Mouse (Mus musculus) heart, embryonic 15.5 days (tissue): ENCODE data around the gene Polr3h. TPM values are rescaled to one million over a fixed set of nuclear protein-coding genes. Genes with fewer than 3 reads are reported as not detected.

Experiments
- ATAC-seq: fragments of 200-750 bp; cut with Nextera tagmentation; replicated peaks from 2 replicates; pipeline ENCODE4 v1.8.0; 2017; ENCODE audit warnings: low read depth, moderate TSS enrichment; ENCODE audit not compliant: insufficient number of reproducible peaks, insufficient read depth, low FRiP score
- H3K27ac ChIP-seq: fragments of 300-500 bp; sonication (generic); 2 replicates; pipeline ENCODE4 v1.5.1; 2015; ENCODE audit warnings: mild to moderate bottlenecking, inconsistent platforms
- H3K27me3 ChIP-seq: fragments of 300-500 bp; sonication (generic); 2 replicates; pipeline ENCODE4 v1.6.1; 2015; ENCODE audit warnings: inconsistent platforms
- H3K36me3 ChIP-seq: fragments of 300-500 bp; sonication (generic); 2 replicates; pipeline ENCODE4 v1.6.1; 2015; ENCODE audit warnings: mild to moderate bottlenecking, inconsistent platforms
- H3K4me1 ChIP-seq: fragments of 300-500 bp; sonication (generic); replicated peaks from 2 replicates; pipeline ENCODE4 v1.6.1; 2015; ENCODE audit warnings: inconsistent platforms
- H3K4me2 ChIP-seq: fragments of 300-500 bp; sonication (generic); 2 replicates; pipeline ENCODE4 v1.6.1; 2015; ENCODE audit warnings: inconsistent platforms, mild to moderate bottlenecking, moderate library complexity
- H3K4me3 ChIP-seq: fragments of 300-500 bp; sonication (generic); 2 replicates; pipeline ENCODE4 v1.5.1; 2015; ENCODE audit warnings: mild to moderate bottlenecking, inconsistent platforms
- H3K9ac ChIP-seq: fragments of 300-500 bp; sonication (generic); 2 replicates; pipeline ENCODE4 v1.6.1; 2015; ENCODE audit warnings: mild to moderate bottlenecking, inconsistent platforms
- H3K9me3 ChIP-seq: fragments of 300-500 bp; sonication (generic); replicated peaks from 2 replicates; pipeline ENCODE4 v1.6.1; 2016; ENCODE audit warnings: inconsistent platforms
- WGBS: fragments of 180-500 bp; shearing (Covaris S2); methylation state at CpG from one replicate; pipeline ENCODE4 v1.1.7; 2015; ENCODE audit warnings: mixed read lengths; 5-methylcytosine and 5-hydroxymethylcytosine counted together
- polyA plus RNA-seq: library from polyadenylated mRNA; unstranded; fragments of >200 nt; fragmentation: Nextera tagmentation; extraction: Ambion mirVana; gene quantifications from 2 replicates; pipeline ENCODE4 v1.2.1, GENCODE M21; 2015

The Polr3h gene
- polyA plus RNA-seq, 1 experiment from 2014 or later, result 145 TPM

GRCm38 (mm10) chr15:81860471-81861135, 65.4 kb downstream of the Polr3h start:
- H3K36me3 ChIP-seq, result peaks cover 11% of the 10 kb centered on the region; the same call in 1 of the 2 replicates
- no peak overlapping the region for H3K9ac ChIP-seq
- H3K4me3 ChIP-seq, result no peak overlapping the region
- peaks cover 11% of the 10 kb centered on the region for H3K4me1 ChIP-seq
- H3K27me3 ChIP-seq, result no peaks in the 10 kb centered on the region
- no peaks in the 10 kb centered on the region for H3K9me3 ChIP-seq
- 39% methylated on average over 8 of the region's 8 CpGs for WGBS
- H3K4me2 ChIP-seq, result peak overlapping the region; percentile 91
- H3K27ac ChIP-seq, result peak overlapping the region; percentile 53
- ATAC-seq, result no peak

DNA sequence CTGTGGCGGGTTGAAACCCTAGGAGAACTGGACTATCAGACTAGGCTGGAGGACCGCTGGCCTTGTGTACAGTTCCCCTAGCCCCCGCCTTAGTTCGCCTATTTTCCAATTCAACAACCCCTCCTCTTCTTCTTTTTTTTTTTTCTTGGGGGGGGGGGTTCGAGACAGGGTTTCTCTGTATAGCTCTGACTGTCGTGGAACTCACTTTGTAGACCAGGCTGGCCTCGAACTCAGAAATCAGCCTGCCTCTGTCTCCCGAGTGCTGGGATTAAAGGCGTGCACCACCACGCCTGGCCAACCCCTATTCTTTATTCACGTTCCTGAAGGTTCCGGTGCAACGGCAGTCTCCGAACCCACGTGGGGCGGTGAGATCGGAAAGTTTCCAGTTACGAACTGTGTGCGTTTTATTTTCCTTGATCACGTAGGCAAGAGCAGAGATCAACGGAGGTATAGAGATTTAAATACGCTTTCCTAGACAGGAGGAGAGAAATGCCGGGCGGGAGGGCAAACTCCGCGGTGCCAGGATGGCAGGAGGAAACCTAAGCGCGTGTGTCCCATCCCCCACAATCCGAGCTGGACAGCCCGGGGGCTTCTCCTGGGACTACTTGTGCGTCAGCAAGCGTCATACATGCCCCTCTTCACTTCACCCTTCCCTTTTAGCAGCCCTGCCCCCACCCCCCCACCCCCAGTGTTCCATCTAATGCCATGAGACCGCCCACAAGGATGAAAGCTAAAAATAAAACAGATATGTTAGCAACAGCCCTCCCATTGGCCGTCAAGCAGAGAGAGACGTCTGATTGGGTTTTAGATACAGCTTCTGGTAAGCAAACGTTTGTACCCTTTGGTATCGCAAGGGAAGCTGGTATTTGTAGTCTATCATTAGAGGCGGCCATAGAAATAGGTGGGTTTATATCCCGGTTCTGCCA, 66.4 kb downstream of the Polr3h start:
- Histone ChIP-seq H3K9ac (peak overlapping the region; percentile 96), H3K27me3 (no peaks in the 10 kb centered on the region), H3K9me3 (no peaks in the 10 kb centered on the region), H3K36me3 (peaks cover 5% of the 10 kb centered on the region; the same call in 1 of the 2 replicates), H3K4me1 (peaks cover 20% of the 10 kb centered on the region), H3K27ac (peak overlapping the region; percentile 98), H3K4me2 (peak overlapping the region; percentile 91), H3K4me3 (peak overlapping the region; percentile 97)
- under 1% methylated on average over 39 of the region's 39 CpGs for WGBS
- ATAC-seq, result peak; percentile 81

GRCm38 (mm10) chr15:81858517-81859329, 67.3 kb downstream of the Polr3h start, which contains the start of gene Tob2:
Gene Tob2 (minus strand): TSS chr15:81858796.
- ATAC-seq, result peak; percentile 16; the same call in 1 of the 2 replicates
- Histone ChIP-seq H3K4me1 (peaks cover 21% of the 10 kb centered on the region), H3K9ac (peak within 1 kb of the TSS; percentile 96), H3K9me3 (no peaks in the 10 kb centered on the region), H3K27ac (peak within 1 kb of the TSS; percentile 98), H3K36me3 (peaks cover 4% of the 10 kb centered on the region; the same call in 1 of the 2 replicates), H3K4me2 (peak within 1 kb of the TSS; percentile 91), H3K27me3 (no peaks in the 10 kb centered on the region), H3K4me3 (peak within 1 kb of the TSS; percentile 97)
- WGBS, result under 1% methylated on average over 44 of the region's 44 CpGs

GRCm38 (mm10) chr15:81858138-81858516, 67.9 kb downstream of the Polr3h start:
- peak overlapping the region; percentile 97 for H3K4me3 ChIP-seq
- WGBS, result under 1% methylated on average over 23 of the region's 23 CpGs
- peak overlapping the region; percentile 91 for H3K4me2 ChIP-seq
- peaks cover 4% of the 10 kb centered on the region; the same call in 1 of the 2 replicates for H3K36me3 ChIP-seq
- H3K9ac ChIP-seq, result peak overlapping the region; percentile 96
- H3K27me3 ChIP-seq, result no peaks in the 10 kb centered on the region
- no peaks in the 10 kb centered on the region for H3K9me3 ChIP-seq
- H3K4me1 ChIP-seq, result peaks cover 21% of the 10 kb centered on the region
- ATAC-seq, result peak; percentile 13; the same call in 1 of the 2 replicates
- H3K27ac ChIP-seq, result peak overlapping the region; percentile 98

- Histone ChIP-seq H3K27ac (peak overlapping the region; percentile 98), H3K9me3 (no peaks in the 10 kb centered on the region), H3K4me2 (peak overlapping the region; percentile 91), H3K4me1 (peaks cover 25% of the 10 kb centered on the region), H3K9ac (peak overlapping the region; percentile 96), H3K27me3 (no peaks in the 10 kb centered on the region), H3K4me3 (peak overlapping the region; percentile 97), H3K36me3 (peaks cover 8% of the 10 kb centered on the region; the same call in 1 of the 2 replicates)
- 0 out of 2 replicates have a peak, but pooled peaks have one; percentile 4 for ATAC-seq
- WGBS, result 0% methylated on average over 33 of the region's 33 CpGs
Observed at GRCm38 (mm10) chr15:81857724-81858116, 68.3 kb downstream of the Polr3h start.

DNA sequence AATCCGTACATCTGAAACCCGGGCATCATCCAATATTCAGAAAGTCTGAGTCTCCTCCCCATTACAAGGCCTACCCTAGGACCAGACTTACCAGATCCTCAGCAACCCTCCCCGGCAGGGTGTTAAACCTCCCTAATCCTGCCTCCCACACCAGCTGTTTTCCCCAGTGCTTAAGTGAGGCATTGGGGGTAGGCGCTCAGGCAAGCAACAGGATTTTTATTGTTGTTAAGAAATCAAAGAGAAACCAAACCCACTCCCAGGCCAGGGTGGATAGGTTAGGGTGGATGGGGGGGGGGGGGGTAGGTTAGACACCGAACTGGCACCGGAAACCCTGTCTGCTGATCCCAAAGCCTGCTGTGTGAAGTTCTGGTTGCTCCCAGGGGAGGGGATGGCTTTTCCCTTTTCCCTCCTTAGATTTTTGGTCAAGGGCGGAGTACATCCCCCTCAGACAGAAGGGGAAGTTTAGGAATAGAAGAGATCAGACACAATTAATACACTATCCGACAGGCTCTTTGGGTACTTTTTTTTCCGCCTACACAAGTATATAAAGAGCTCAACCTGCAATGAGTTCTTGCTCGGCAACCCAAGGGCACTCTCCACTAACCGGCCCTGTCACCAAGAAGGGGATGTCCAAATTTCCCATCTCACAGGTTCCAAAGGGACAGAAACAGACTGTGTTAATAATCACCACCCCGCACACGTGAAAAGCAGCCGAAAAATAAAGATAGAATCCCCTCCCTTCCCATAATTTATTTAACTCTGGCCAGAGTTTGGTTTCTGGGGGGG, 68.9 kb downstream of the Polr3h start:
- peaks cover 28% of the 10 kb centered on the region for H3K4me1 ChIP-seq
- H3K27ac ChIP-seq, result peak overlapping the region; percentile 98
- H3K9ac ChIP-seq, result peak overlapping the region; percentile 96
- H3K9me3 ChIP-seq, result no peaks in the 10 kb centered on the region
- WGBS, result 0% methylated on average over 14 of the region's 14 CpGs
- H3K27me3 ChIP-seq, result no peaks in the 10 kb centered on the region
- ATAC-seq, result no peak
- H3K4me3 ChIP-seq, result peak overlapping the region; percentile 97
- peaks cover 10% of the 10 kb centered on the region; the same call in 1 of the 2 replicates for H3K36me3 ChIP-seq
- H3K4me2 ChIP-seq, result peak overlapping the region; percentile 91

GRCm38 (mm10) chr15:81856030-81856790, 69.8 kb downstream of the Polr3h start:
- Histone ChIP-seq H3K9me3 (no peaks in the 10 kb centered on the region), H3K4me2 (peak overlapping the region; percentile 91), H3K27ac (peak overlapping the region; percentile 98), H3K4me3 (peak overlapping the region; percentile 97), H3K36me3 (peaks cover 19% of the 10 kb centered on the region; the same call in 1 of the 2 replicates), H3K4me1 (peaks cover 28% of the 10 kb centered on the region), H3K9ac (peak overlapping the region; percentile 96), H3K27me3 (no peaks in the 10 kb centered on the region)
- ATAC-seq, result peak; percentile 79
- WGBS, result under 1% methylated on average over 28 of the region's 28 CpGs

DNA sequence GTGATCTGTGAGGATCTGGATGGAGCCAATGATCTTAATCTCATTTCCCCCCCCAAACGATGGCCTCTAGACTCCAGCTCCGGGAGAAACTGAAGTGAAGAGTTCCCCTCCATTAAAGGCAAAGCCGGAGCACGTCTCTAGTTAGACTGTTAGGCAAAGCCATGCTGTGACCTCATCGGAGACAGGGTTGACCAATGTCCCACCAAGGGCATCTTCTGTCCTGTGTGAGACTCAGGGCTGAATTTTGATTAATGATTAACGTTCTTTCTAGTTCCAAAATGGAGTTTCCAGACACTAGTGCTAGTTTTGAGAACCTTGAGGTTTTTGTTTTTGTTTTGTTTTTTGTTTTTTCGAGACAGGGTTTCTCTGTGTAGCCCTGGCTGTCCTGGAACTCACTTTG, 73.0 kb downstream of the Polr3h start:
- Histone ChIP-seq H3K4me1 (peaks cover 36% of the 10 kb centered on the region), H3K4me3 (no peak overlapping the region), H3K9ac (no peak overlapping the region), H3K36me3 (peaks cover 41% of the 10 kb centered on the region), H3K27me3 (no peaks in the 10 kb centered on the region), H3K9me3 (no peaks in the 10 kb centered on the region), H3K27ac (no peak overlapping the region), H3K4me2 (no peak overlapping the region)
- no peak for ATAC-seq
- 88% methylated on average over 7 of the region's 7 CpGs for WGBS

DNA sequence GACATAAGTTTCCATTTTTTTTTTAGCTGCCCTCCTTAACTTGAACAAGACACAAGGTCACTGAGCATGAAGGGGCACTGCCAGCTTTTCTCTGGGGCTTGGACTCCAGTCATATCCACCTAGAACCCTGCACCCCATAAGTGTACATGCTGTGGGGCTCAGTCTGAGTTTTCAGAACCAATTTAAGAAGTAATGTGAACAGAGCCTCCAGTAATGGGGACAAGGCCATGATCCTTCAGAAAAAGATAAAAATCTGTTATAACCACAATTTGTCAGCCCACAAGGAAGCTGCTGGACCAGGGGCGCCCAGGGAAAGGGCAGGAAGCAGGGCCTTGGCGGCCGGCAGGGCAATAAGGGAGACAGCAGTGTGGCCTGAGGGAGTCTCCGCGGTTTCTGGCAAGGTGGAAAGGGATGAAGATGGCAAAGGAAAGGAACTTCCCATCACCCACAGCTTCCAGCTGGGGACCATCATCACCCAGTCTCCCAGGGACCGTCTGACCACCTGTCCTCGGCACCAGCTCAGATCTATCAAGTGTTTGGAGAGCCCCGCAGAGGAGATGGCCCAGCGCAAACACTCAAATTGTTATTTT, 73.5 kb downstream of the Polr3h start:
- H3K9ac ChIP-seq, result no peak overlapping the region
- H3K9me3 ChIP-seq, result no peaks in the 10 kb centered on the region
- no peak overlapping the region for H3K4me3 ChIP-seq
- 79% methylated on average over 9 of the region's 9 CpGs for WGBS
- no peak for ATAC-seq
- no peaks in the 10 kb centered on the region for H3K27me3 ChIP-seq
- peaks cover 36% of the 10 kb centered on the region for H3K4me1 ChIP-seq
- no peak overlapping the region for H3K27ac ChIP-seq
- H3K4me2 ChIP-seq, result no peak overlapping the region
- H3K36me3 ChIP-seq, result peaks cover 46% of the 10 kb centered on the region
